Mouse (Mus musculus) heart, embryonic 11.5 days (tissue): ENCODE measurements around the gene Dazap1. TPM values are rescaled to one million over a fixed set of nuclear protein-coding genes. Genes with fewer than 3 reads are reported as not detected.

Experiments
- ATAC-seq: fragments of 200-750 bp; cut with Nextera tagmentation; replicated peaks from 2 replicates; pipeline ENCODE4 v1.8.0; 2017; ENCODE audit warnings: moderate library complexity; ENCODE audit not compliant: insufficient number of reproducible peaks, low FRiP score, low TSS enrichment
- H3K27ac ChIP-seq: fragments of 300-500 bp; sonication (generic); 2 replicates; pipeline ENCODE4 v1.5.1; 2014; ENCODE audit warnings: mild to moderate bottlenecking, low read depth, low read length
- H3K27me3 ChIP-seq: fragments of 300-500 bp; sonication (generic); 2 replicates; pipeline ENCODE4 v1.6.1; 2014; ENCODE audit warnings: mild to moderate bottlenecking, low read length, mixed read lengths; ENCODE audit not compliant: control insufficient read depth, insufficient read depth
- H3K36me3 ChIP-seq: fragments of 300-500 bp; sonication (generic); 2 replicates; pipeline ENCODE4 v1.6.1; 2014; ENCODE audit warnings: mild to moderate bottlenecking, low read length, moderate library complexity, mixed read lengths; ENCODE audit not compliant: control insufficient read depth, insufficient read depth
- H3K4me1 ChIP-seq: fragments of 300-500 bp; sonication (generic); 2 replicates; pipeline ENCODE4 v1.6.1; 2014; ENCODE audit warnings: low read length; ENCODE audit not compliant: control insufficient read depth, insufficient read depth
- H3K4me2 ChIP-seq: fragments of 300-500 bp; sonication (generic); 2 replicates; pipeline ENCODE4 v1.6.1; 2014; ENCODE audit warnings: mild to moderate bottlenecking, moderate library complexity
- H3K4me3 ChIP-seq: fragments of 300-500 bp; sonication (generic); 2 replicates; pipeline ENCODE4 v1.5.1; 2014; ENCODE audit warnings: low read depth, low read length
- H3K9ac ChIP-seq: fragments of 300-500 bp; sonication (generic); 2 replicates; pipeline ENCODE4 v1.6.1; 2014; ENCODE audit warnings: mild to moderate bottlenecking, low read depth, low read length, moderate library complexity
- H3K9me3 ChIP-seq: fragments of 300-500 bp; sonication (generic); replicated peaks from 2 replicates; pipeline ENCODE4 v1.6.1; 2016; ENCODE audit warnings: low read length; ENCODE audit not compliant: control insufficient read depth
- WGBS: fragments of 180-500 bp; shearing (Covaris S2); extraction: QIAGEN DNeasy Blood & Tissue Kit; methylation state at CpG from one replicate; pipeline ENCODE4 v1.1.7; 2014; ENCODE audit not compliant: insufficient replicate concordance; 5-methylcytosine and 5-hydroxymethylcytosine counted together
- polyA plus RNA-seq: library from polyadenylated mRNA; unstranded; fragments of >200 nt; fragmentation: Nextera tagmentation; extraction: Ambion mirVana; gene quantifications from 2 replicates; pipeline ENCODE4 v1.2.1, GENCODE M21; 2014

Gene Dazap1
- polyA plus RNA-seq, 1 experiment from 2014 or later = 29.9 TPM

GRCm38 (mm10) chr10:80314494-80315001, 53.3 kb downstream of the Dazap1 start:
- H3K4me3 ChIP-seq = no peak overlapping the region
- WGBS = 49% methylated on average over 15 of the region's 16 CpGs
- H3K4me2 ChIP-seq = no peak overlapping the region

GRCm38 (mm10) chr10:80315315-80315714, 54.0 kb downstream of the Dazap1 start:
- H3K27me3 ChIP-seq = peaks cover 77% of the 10 kb centered on the region
- H3K4me1 ChIP-seq = peaks cover 48% of the 10 kb centered on the region
- H3K9ac ChIP-seq = no peak overlapping the region
- peaks cover 5% of the 10 kb centered on the region; the same call in 1 of the 2 replicates for H3K36me3 ChIP-seq
- H3K9me3 ChIP-seq = no peaks in the 10 kb centered on the region
- 0 out of 2 replicates have a peak overlapping the region, but pooled peaks have one; percentile 14 for H3K4me2 ChIP-seq
- H3K27ac ChIP-seq = no peak overlapping the region
- no peak overlapping the region for H3K4me3 ChIP-seq
- ATAC-seq = no peak
- 44% methylated on average over 27 of the region's 27 CpGs for WGBS

More at GRCm38 (mm10) chr10:80314494-80315001, 53.3 kb downstream of the Dazap1 start:
- Histone ChIP-seq H3K36me3 (peaks cover 5% of the 10 kb centered on the region; the same call in 1 of the 2 replicates), H3K27me3 (peaks cover 82% of the 10 kb centered on the region), H3K9ac (no peak overlapping the region), H3K27ac (no peak overlapping the region), H3K9me3 (no peaks in the 10 kb centered on the region), H3K4me1 (peaks cover 47% of the 10 kb centered on the region)
- ATAC-seq = no peak

- Histone ChIP-seq H3K4me3 (peak overlapping the region; percentile 14; the same call in 1 of the 2 replicates), H3K4me1 (peaks cover 48% of the 10 kb centered on the region), H3K9ac (peak overlapping the region; percentile 50; the same call in 1 of the 2 replicates), H3K36me3 (peaks cover 5% of the 10 kb centered on the region; the same call in 1 of the 2 replicates), H3K27ac (no peak overlapping the region), H3K27me3 (peaks cover 66% of the 10 kb centered on the region), H3K4me2 (peak overlapping the region; percentile 40), H3K9me3 (no peaks in the 10 kb centered on the region)
- no peak for ATAC-seq
- 17% methylated on average over 11 of the region's 11 CpGs for WGBS
Observed at GRCm38 (mm10) chr10:80316359-80316781, 55.1 kb downstream of the Dazap1 start.

GRCm38 (mm10) chr10:80317011-80317410, 55.7 kb downstream of the Dazap1 start:
- Histone ChIP-seq H3K4me3 (no peak overlapping the region; the same call in 1 of the 2 replicates), H3K4me2 (peak overlapping the region; percentile 40)

GRCm38 (mm10) chr10:80320340-80320760, 59.1 kb downstream of the Dazap1 start, which contains the start of gene 2310011J03Rik:
Gene 2310011J03Rik (minus strand): TSS chr10:80320537.
- Histone ChIP-seq H3K4me2 (peak within 1 kb of the TSS; percentile 88), H3K27ac (peak within 1 kb of the TSS; percentile 68), H3K4me3 (peak within 1 kb of the TSS; percentile 88), H3K27me3 (peaks cover 53% of the 10 kb centered on the region), H3K9me3 (no peaks in the 10 kb centered on the region), H3K36me3 (peaks cover 5% of the 10 kb centered on the region; the same call in 1 of the 2 replicates), H3K4me1 (peaks cover 36% of the 10 kb centered on the region), H3K9ac (peak within 1 kb of the TSS; percentile 87)
- under 1% methylated on average over 34 of the region's 34 CpGs for WGBS
- ATAC-seq = no peak

More at GRCm38 (mm10) chr10:80317011-80317410, 55.7 kb downstream of the Dazap1 start:
- peaks cover 5% of the 10 kb centered on the region; the same call in 1 of the 2 replicates for H3K36me3 ChIP-seq
- H3K4me1 ChIP-seq = peaks cover 48% of the 10 kb centered on the region
- peaks cover 60% of the 10 kb centered on the region for H3K27me3 ChIP-seq
- no peaks in the 10 kb centered on the region for H3K9me3 ChIP-seq
- H3K9ac ChIP-seq = 0 out of 2 replicates have a peak overlapping the region, but pooled peaks have one; percentile 50
- no peak overlapping the region for H3K27ac ChIP-seq
- 51% methylated on average over 10 of the region's 10 CpGs for WGBS
- no peak for ATAC-seq

GRCm38 (mm10) chr10:80321014-80321669, 59.9 kb downstream of the Dazap1 start:
- H3K9ac ChIP-seq = no peak overlapping the region
- H3K4me2 ChIP-seq = no peak overlapping the region
- no peaks in the 10 kb centered on the region for H3K9me3 ChIP-seq
- no peak for ATAC-seq
- WGBS = 83% methylated on average over 6 of the region's 6 CpGs
- peaks cover 30% of the 10 kb centered on the region for H3K4me1 ChIP-seq
- H3K36me3 ChIP-seq = peaks cover 5% of the 10 kb centered on the region; the same call in 1 of the 2 replicates
- no peak overlapping the region for H3K27ac ChIP-seq
- peaks cover 51% of the 10 kb centered on the region for H3K27me3 ChIP-seq
- no peak overlapping the region for H3K4me3 ChIP-seq

- peak overlapping the region; percentile 64 for H3K4me3 ChIP-seq
- peak overlapping the region; percentile 65; the same call in 1 of the 2 replicates for H3K9ac ChIP-seq
- H3K4me1 ChIP-seq = peaks cover 22% of the 10 kb centered on the region
- 91% methylated on average over 21 of the region's 21 CpGs for WGBS
- no peak for ATAC-seq
- peaks cover 5% of the 10 kb centered on the region; the same call in 1 of the 2 replicates for H3K36me3 ChIP-seq
- peak overlapping the region; percentile 98 for H3K4me2 ChIP-seq
- no peaks in the 10 kb centered on the region for H3K9me3 ChIP-seq
- peaks cover 45% of the 10 kb centered on the region for H3K27me3 ChIP-seq
- no peak overlapping the region for H3K27ac ChIP-seq
Observed at GRCm38 (mm10) chr10:80321670-80322581, 60.6 kb downstream of the Dazap1 start.

GRCm38 (mm10) chr10:80322811-80323211, 61.5 kb downstream of the Dazap1 start:
- peaks cover 2% of the 10 kb centered on the region; the same call in 1 of the 2 replicates for H3K36me3 ChIP-seq
- peaks cover 15% of the 10 kb centered on the region for H3K4me1 ChIP-seq
- H3K27ac ChIP-seq = 0 out of 2 replicates have a peak overlapping the region, but pooled peaks have one; percentile 29
- 11% methylated on average over 28 of the region's 28 CpGs for WGBS
- no peak for ATAC-seq
- H3K4me3 ChIP-seq = peak overlapping the region; percentile 64
- H3K9me3 ChIP-seq = no peaks in the 10 kb centered on the region
- peak overlapping the region; percentile 98 for H3K4me2 ChIP-seq
- H3K27me3 ChIP-seq = peaks cover 36% of the 10 kb centered on the region
- H3K9ac ChIP-seq = peak overlapping the region; percentile 65
